Mouse (Mus musculus) hindbrain, postnatal 0 days (tissue): ENCODE measurements around the gene Tle3. TPM values are rescaled to one million over a fixed set of nuclear protein-coding genes. Genes with fewer than 3 reads are reported as not detected.
A peak's percentile ranks its signal among the peaks of the same experiment; 100 is the strongest.

Experiments
- ATAC-seq: fragments of 200-750 bp; cut with Nextera tagmentation; 2 replicates; pipeline ENCODE4 v1.8.0; 2017; ENCODE audit warnings: mild to moderate bottlenecking, moderate TSS enrichment, moderate library complexity
- DNase-seq: peaks from one replicate; pipeline ENCODE4 v3.0.0-alpha.2; 2015; ENCODE audit warnings: low spot score
- H3K27ac ChIP-seq: fragments of 300-500 bp; sonication (generic); 2 replicates; pipeline ENCODE4 v1.5.1; 2014; ENCODE audit warnings: mild to moderate bottlenecking
- H3K27me3 ChIP-seq: fragments of 300-500 bp; sonication (generic); 2 replicates; pipeline ENCODE4 v1.6.1; 2014; ENCODE audit warnings: low read length, mixed read lengths; ENCODE audit not compliant: insufficient read depth
- H3K36me3 ChIP-seq: fragments of 300-500 bp; sonication (generic); 2 replicates; pipeline ENCODE4 v1.6.1; 2014; ENCODE audit warnings: low read length, mixed read lengths; ENCODE audit not compliant: insufficient read depth
- H3K4me1 ChIP-seq: fragments of 300-500 bp; sonication (generic); 2 replicates; pipeline ENCODE4 v1.6.1; 2014; ENCODE audit warnings: antibody characterized with exemption, low read length, mixed read lengths; ENCODE audit not compliant: insufficient read depth
- H3K4me2 ChIP-seq: fragments of 300-500 bp; sonication (generic); 2 replicates; pipeline ENCODE4 v1.6.1; 2014; ENCODE audit warnings: low read depth, mild to moderate bottlenecking, low read length, moderate library complexity, mixed read lengths
- H3K4me3 ChIP-seq: fragments of 300-500 bp; sonication (generic); 2 replicates; pipeline ENCODE4 v1.5.1; 2014; ENCODE audit warnings: low read length
- H3K9ac ChIP-seq: fragments of 300-500 bp; sonication (generic); replicated peaks from 2 replicates; pipeline ENCODE4 v1.6.1; 2014; ENCODE audit warnings: mild to moderate bottlenecking, low read length, moderate library complexity, mixed read lengths
- H3K9me3 ChIP-seq: fragments of 300-500 bp; sonication (generic); 2 replicates; pipeline ENCODE4 v1.6.1; 2016; ENCODE audit warnings: low read length, mixed read lengths
- CTCF ChIP-seq: IDR thresholded peaks from 2 replicates; pipeline ENCODE4 v1.5.1; 2016; ENCODE audit warnings: antibody characterized with exemption, control low read depth, low read depth
- WGBS: fragments of 180-500 bp; shearing (Covaris S2); extraction: QIAGEN DNeasy Blood & Tissue Kit; methylation state at CpG from one replicate; pipeline ENCODE4 v1.1.7; 2014; 5-methylcytosine and 5-hydroxymethylcytosine counted together
- polyA plus RNA-seq: library from polyadenylated mRNA; unstranded; fragments of >200 nt; fragmentation: Nextera tagmentation; extraction: Ambion mirVana; gene quantifications from 2 replicates; pipeline ENCODE4 v1.2.1, GENCODE M21; 2015
- total RNA-seq: library from RNA; depleted of rRNA; stranded (reverse); fragments of >200 nt; gene quantifications from 2 replicates; pipeline ENCODE4 v1.2.3, GENCODE M21; 2014

The Tle3 gene
- total and polyA plus RNA-seq, 2 experiments from 2014 or later = 17.7 to 81.3 TPM

DNA sequence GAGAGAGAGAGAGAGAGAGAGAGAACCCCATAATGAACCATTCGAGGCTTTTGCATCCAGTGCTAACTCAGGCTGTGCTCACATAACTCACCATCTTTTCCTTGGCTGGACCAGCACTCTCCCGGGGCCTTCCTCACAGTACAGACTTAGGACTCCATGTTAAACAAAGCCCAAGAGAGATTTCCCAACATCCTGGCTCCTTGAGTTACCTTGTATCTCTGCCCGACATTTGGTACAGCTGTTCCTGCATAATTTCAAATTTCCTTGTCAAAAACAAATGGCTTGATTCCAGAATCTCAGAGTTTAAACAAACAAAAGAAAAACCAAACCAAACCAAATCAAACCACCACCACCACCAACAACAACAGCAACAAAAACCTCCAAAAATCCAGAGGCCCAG lies 55.7 kb downstream of the Tle3 start:
- H3K4me1 ChIP-seq = no peaks in the 10 kb centered on the region
- H3K4me2 ChIP-seq = no peak overlapping the region
- H3K4me3 ChIP-seq = no peak overlapping the region
- H3K27me3 ChIP-seq = no peaks in the 10 kb centered on the region
- WGBS = 78% methylated on average over 3 of the region's 3 CpGs
- H3K27ac ChIP-seq = no peak overlapping the region
- H3K9me3 ChIP-seq = no peaks in the 10 kb centered on the region
- no peak overlapping the region for H3K9ac ChIP-seq
- TF ChIP-seq CTCF = no peak
- ATAC-seq (no peak), DNase-seq (no peak)
- no peaks in the 10 kb centered on the region for H3K36me3 ChIP-seq

DNA sequence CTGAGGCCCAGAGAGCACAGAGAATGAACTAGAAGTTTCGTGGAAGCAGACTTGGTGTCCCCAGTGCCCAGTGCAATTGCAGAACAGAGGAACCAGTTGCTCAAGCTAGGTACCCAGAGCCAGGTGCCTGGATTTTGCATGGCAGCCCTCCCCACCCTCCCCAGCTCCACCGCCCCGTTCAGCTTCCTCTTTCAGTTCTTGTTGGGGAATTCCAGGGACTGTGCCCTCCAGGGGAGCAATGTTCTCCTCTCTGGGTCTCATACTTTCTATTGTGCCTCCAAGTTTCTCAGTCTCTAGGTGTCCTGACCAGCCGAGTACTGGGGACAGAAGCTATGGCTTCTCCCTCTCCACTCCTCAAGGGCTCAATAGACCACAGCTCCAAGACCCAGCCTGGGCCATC lies 59.7 kb downstream of the Tle3 start:
- H3K4me3 ChIP-seq = no peak overlapping the region
- no peak overlapping the region for H3K9ac ChIP-seq
- TF ChIP-seq CTCF = no peak
- no peaks in the 10 kb centered on the region for H3K36me3 ChIP-seq
- no peak for ATAC-seq
- H3K4me1 ChIP-seq = peaks cover 8% of the 10 kb centered on the region; the same call in 1 of the 2 replicates
- no peak overlapping the region for H3K4me2 ChIP-seq
- 95% methylated on average over 4 of the region's 4 CpGs for WGBS
- no peaks in the 10 kb centered on the region for H3K27me3 ChIP-seq
- no peak overlapping the region for H3K27ac ChIP-seq
- no peak for DNase-seq
- no peaks in the 10 kb centered on the region for H3K9me3 ChIP-seq

DNA sequence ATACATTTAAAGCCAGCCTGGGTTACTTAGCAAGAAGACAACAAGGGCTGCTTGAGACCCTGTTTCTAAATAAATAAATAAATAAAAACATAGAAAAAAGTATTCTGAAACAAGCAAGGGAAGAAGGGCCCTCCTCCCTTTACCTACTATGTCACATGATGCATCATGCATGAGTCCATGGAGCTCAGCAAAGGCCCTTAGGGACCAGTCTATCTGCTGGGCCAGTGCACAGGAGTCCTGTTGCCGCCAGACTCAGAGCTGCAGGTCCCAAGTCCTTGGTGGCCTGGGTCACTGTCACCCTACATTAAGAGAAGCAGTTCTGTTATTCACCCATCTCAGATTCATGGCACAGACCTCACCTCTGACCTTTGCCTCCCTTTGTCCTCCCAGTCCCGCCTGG lies 61.0 kb downstream of the Tle3 start:
- no peak for DNase-seq
- Histone ChIP-seq H3K27ac (no peak overlapping the region), H3K4me2 (no peak overlapping the region), H3K4me1 (peaks cover 8% of the 10 kb centered on the region; the same call in 1 of the 2 replicates), H3K9me3 (no peaks in the 10 kb centered on the region), H3K27me3 (no peaks in the 10 kb centered on the region), H3K36me3 (no peaks in the 10 kb centered on the region), H3K4me3 (no peak overlapping the region), H3K9ac (no peak overlapping the region)
- WGBS = 59% methylated on average over 2 of the region's 2 CpGs
- no peak for ATAC-seq
- TF ChIP-seq CTCF = no peak

DNA sequence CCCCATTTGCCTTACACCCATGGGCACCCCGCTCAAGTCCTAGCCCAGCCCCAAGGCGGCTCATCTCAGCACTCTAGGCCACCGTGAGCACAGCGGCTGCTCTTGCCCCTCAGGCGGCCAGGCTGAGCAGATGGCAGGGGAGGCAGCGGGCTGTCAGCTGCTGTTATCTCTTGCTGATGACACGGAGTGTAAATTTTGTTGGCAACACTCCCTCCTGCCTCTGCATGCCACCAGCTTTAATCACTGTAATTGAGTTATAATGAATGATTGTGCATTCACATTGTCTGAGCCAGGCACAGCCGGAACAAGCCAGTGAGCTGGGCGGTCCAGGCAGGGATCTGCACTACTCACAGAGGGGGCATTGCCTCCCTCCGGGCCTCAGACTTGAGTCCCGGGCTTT lies 61.9 kb downstream of the Tle3 start:
- DNase-seq (peak; percentile 84), ATAC-seq (peak; percentile 88)
- H3K36me3 ChIP-seq = no peaks in the 10 kb centered on the region
- H3K9me3 ChIP-seq = no peaks in the 10 kb centered on the region
- no peaks in the 10 kb centered on the region for H3K27me3 ChIP-seq
- H3K9ac ChIP-seq = no peak overlapping the region
- WGBS = 15% methylated on average over 11 of the region's 11 CpGs
- peak overlapping the region; percentile 41; the same call in 1 of the 2 replicates for H3K27ac ChIP-seq
- no peak overlapping the region for H3K4me3 ChIP-seq
- H3K4me2 ChIP-seq = no peak overlapping the region
- 0 out of 2 replicates have a peak, but pooled peaks have one; percentile 8 for TF ChIP-seq CTCF
- H3K4me1 ChIP-seq = peaks cover 8% of the 10 kb centered on the region; the same call in 1 of the 2 replicates

DNA sequence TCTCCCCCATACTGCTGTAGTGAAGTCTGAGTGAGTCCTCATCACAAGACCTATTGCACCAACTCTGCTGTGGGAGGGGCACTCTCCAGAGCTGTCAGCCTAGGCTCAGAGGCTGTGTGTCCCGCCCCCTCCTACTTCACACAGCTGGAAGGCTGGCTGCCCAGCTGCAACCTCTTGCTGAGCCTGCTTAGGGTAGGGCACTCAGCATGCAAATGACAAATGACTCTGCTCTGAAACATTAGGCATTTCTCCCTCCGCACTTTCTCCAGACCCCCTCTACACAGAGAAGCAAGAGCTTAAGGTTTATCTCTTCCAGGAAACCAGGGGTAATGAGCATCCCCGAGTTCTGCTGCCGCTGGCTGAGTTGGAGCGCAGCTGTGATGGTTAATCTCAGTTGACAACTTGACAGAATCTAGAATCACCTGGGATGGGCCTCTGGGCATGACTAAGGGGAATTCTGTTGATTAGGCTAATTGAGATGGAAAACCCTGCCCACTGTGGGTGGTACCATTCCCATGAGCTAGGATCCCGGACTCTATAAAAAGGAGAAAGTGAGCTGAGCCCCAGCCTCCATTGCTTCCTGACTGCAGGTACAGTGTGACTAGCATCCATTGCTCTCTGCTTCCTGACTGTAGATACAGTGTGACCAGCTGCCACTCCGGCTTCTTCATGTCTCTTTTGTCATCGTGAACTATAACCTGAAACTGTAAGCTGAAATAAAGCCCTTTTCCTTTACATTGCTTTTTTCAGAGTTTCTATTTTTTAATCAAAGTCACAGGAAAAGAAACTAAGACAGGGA lies 63.2 kb downstream of the Tle3 start:
- no peaks in the 10 kb centered on the region for H3K27me3 ChIP-seq
- TF ChIP-seq CTCF = no peak

DNA sequence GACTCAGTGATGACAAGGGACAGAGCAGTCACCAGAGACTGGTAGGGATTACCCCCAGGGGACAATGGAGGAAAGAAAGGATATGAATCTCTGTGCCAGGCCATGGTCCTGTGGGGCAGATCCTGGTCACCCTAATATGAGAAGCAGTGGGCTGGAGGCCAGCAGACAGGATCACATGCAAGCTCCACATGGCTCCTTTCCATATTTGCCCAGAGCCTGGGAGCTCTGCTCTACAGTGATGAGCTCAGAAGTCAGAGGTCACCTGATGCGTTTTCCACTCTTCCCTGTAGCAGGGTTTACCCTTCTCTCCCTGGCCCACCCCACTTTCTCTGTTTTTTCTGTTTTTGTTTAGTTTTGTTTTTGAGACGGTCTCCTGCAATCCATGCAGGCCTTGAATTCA lies 63.9 kb downstream of the Tle3 start:
- no peaks in the 10 kb centered on the region for H3K36me3 ChIP-seq
- H3K9me3 ChIP-seq = no peaks in the 10 kb centered on the region
- no peaks in the 10 kb centered on the region for H3K27me3 ChIP-seq
- ATAC-seq = no peak
- 74% methylated on average over 2 of the region's 2 CpGs for WGBS
- no peak overlapping the region for H3K4me2 ChIP-seq
- no peak overlapping the region for H3K9ac ChIP-seq
- H3K27ac ChIP-seq = no peak overlapping the region
- H3K4me3 ChIP-seq = no peak overlapping the region
- no peak for TF ChIP-seq CTCF
- peaks cover 8% of the 10 kb centered on the region; the same call in 1 of the 2 replicates for H3K4me1 ChIP-seq
- DNase-seq = peak; percentile 51

More for the DNA sequence above, 63.2 kb downstream of the Tle3 start:
- Histone ChIP-seq H3K9ac (no peak overlapping the region), H3K4me1 (peaks cover 8% of the 10 kb centered on the region; the same call in 1 of the 2 replicates), H3K4me2 (no peak overlapping the region), H3K4me3 (no peak overlapping the region), H3K27ac (no peak overlapping the region), H3K9me3 (no peaks in the 10 kb centered on the region), H3K36me3 (no peaks in the 10 kb centered on the region)
- 42% methylated on average over 8 of the region's 8 CpGs for WGBS
- DNase-seq = peak; percentile 2
- ATAC-seq = no peak

DNA sequence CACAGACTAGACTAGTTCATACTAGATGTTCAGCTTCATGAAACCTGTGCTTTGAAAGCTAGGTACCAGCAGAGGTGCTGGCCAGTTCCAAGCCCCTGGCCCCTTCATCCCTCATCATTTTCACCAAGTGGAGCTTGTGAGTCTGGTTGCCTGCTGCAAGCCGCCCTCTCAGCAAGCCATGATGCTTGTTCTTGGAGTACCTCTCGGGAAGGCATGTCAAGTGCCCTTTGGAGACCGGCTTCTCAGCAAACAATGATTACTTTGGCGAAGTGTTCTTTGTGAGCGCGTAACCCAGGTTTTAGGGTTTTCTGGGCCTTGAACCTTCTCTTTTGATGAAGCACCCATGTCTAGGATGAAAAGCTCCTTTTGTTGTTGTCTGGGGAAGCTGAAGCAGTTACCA lies 64.6 kb downstream of the Tle3 start:
- Histone ChIP-seq H3K9me3 (no peaks in the 10 kb centered on the region), H3K4me1 (peaks cover 12% of the 10 kb centered on the region; the same call in 1 of the 2 replicates), H3K4me3 (no peak overlapping the region), H3K27ac (no peak overlapping the region), H3K27me3 (no peaks in the 10 kb centered on the region), H3K36me3 (no peaks in the 10 kb centered on the region), H3K9ac (no peak overlapping the region), H3K4me2 (no peak overlapping the region)
- no peak for TF ChIP-seq CTCF
- DNase-seq = no peak
- 93% methylated on average over 6 of the region's 6 CpGs for WGBS
- ATAC-seq = no peak
